Mouse (Mus musculus): ENCODE results near the gene Hoxd4. TPM values are rescaled to one million over a fixed set of nuclear protein-coding genes. Genes with fewer than 3 reads are reported as not detected.

Hoxd4 gene
- polyA plus RNA-seq, 1 experiment from 2014 or later = not detected

DNA sequence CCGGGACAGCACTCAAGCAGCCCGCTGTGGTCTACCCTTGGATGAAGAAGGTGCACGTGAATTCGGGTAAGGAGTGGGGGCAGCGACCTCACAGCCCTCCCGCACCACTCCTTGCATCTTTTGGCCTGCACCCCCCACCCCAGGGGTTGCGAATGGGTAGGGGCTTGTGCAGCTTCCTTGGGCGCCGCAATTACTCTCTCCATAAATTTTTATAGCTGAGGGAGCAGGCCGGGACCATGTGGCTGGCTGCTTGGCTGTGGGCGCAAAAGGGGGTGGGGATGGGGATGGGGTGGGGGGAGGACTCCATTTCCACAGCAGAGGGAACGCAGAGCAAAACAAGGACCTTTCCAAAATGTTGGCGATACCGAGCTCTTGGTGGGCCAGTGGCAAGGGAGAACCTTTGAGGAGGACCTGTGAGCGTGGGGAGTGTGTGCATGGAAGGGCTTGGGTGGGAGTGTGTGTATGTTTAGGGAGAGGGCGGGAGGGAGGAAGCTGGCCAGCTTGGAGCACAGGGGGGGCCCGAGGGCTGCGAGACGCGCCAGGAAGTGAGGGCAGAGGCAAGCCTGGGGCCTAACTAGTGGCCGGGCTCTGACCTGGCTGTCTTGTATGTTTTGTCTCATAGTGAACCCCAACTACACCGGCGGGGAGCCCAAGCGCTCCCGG, 16.0 kb downstream of the Hoxd4 start:
- under 1% methylated on average over 24 of the region's 25 CpGs for WGBS
- peak overlapping the region; percentile 54 for H3K4me2 ChIP-seq
- H3K4me1 ChIP-seq = peaks cover 8% of the 10 kb centered on the region
- H3K36me3 ChIP-seq = no peaks in the 10 kb centered on the region
- H3K4me3 ChIP-seq = peak overlapping the region; percentile 33
- no peaks in the 10 kb centered on the region for H3K9me3 ChIP-seq
- peaks cover 98% of the 10 kb centered on the region for H3K27me3 ChIP-seq
- no peak overlapping the region for H3K27ac ChIP-seq
- H3K9ac ChIP-seq = no peak overlapping the region
- no peak for ATAC-seq (ENCODE audit: insufficient number of reproducible peaks, insufficient read depth, low FRiP score, low TSS enrichment, low read depth)

GRCm38 (mm10) chr2:74728303-74728680, 16.6 kb downstream of the Hoxd4 start:
- H3K9me3 ChIP-seq = no peaks in the 10 kb centered on the region
- H3K9ac ChIP-seq = no peak overlapping the region
- no peak overlapping the region for H3K27ac ChIP-seq
- no peak overlapping the region for H3K4me2 ChIP-seq
- peaks cover 98% of the 10 kb centered on the region for H3K27me3 ChIP-seq
- no peak overlapping the region for H3K4me3 ChIP-seq
- 0 out of 2 replicates have a peak, but pooled peaks have one; percentile 26 for ATAC-seq (ENCODE audit: insufficient number of reproducible peaks, insufficient read depth, low FRiP score, low TSS enrichment, low read depth)
- no peaks in the 10 kb centered on the region for H3K36me3 ChIP-seq
- 4% methylated on average over 13 of the region's 13 CpGs for WGBS
- H3K4me1 ChIP-seq = peaks cover 9% of the 10 kb centered on the region

DNA sequence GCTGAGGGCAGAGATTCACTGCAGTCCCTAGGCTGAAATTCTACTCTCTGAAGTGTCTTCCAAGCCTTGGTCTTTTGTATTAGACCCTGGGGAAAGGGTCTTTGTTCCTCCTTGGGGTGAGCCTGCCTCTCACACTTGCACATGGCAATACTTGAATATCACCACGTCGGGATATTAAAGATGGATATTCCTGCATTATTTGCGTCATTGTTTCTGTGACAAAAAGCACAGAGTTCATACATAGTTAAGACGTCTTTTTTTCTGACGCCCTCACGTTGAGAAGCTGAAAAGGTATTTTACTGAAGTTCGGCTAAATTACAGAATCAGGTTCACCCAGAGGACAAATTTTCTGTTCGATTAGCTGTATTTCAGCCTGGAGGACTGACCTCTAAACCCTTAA, 18.6 kb downstream of the Hoxd4 start:
- no peak for ATAC-seq (ENCODE audit: insufficient number of reproducible peaks, insufficient read depth, low FRiP score, low TSS enrichment, low read depth)

GRCm38 (mm10) chr2:74731055-74731454, 19.3 kb downstream of the Hoxd4 start:
- no peak overlapping the region for H3K4me3 ChIP-seq
- no peak overlapping the region for H3K27ac ChIP-seq
- H3K9ac ChIP-seq = no peak overlapping the region
- no peaks in the 10 kb centered on the region for H3K9me3 ChIP-seq
- no peaks in the 10 kb centered on the region for H3K36me3 ChIP-seq
- H3K4me2 ChIP-seq = no peak overlapping the region
- no peak for ATAC-seq (ENCODE audit: insufficient number of reproducible peaks, insufficient read depth, low FRiP score, low TSS enrichment, low read depth)
- H3K27me3 ChIP-seq = peaks cover 98% of the 10 kb centered on the region
- peaks cover 18% of the 10 kb centered on the region for H3K4me1 ChIP-seq

More for the DNA sequence above, 18.6 kb downstream of the Hoxd4 start:
- Histone ChIP-seq H3K9me3 (no peaks in the 10 kb centered on the region), H3K4me1 (peaks cover 11% of the 10 kb centered on the region), H3K27me3 (peaks cover 98% of the 10 kb centered on the region), H3K4me2 (no peak overlapping the region), H3K9ac (no peak overlapping the region), H3K36me3 (no peaks in the 10 kb centered on the region), H3K4me3 (no peak overlapping the region), H3K27ac (no peak overlapping the region)
- 7% methylated on average over 8 of the region's 8 CpGs for WGBS

GRCm38 (mm10) chr2:74731799-74732512, 20.2 kb downstream of the Hoxd4 start:
- Histone ChIP-seq H3K9ac (no peak overlapping the region), H3K9me3 (no peaks in the 10 kb centered on the region), H3K4me2 (no peak overlapping the region), H3K36me3 (no peaks in the 10 kb centered on the region), H3K27ac (no peak overlapping the region), H3K27me3 (peaks cover 98% of the 10 kb centered on the region), H3K4me3 (no peak overlapping the region), H3K4me1 (peaks cover 22% of the 10 kb centered on the region)
- 6% methylated on average over 9 of the region's 9 CpGs for WGBS
- no peak for ATAC-seq (ENCODE audit: insufficient number of reproducible peaks, insufficient read depth, low FRiP score, low TSS enrichment, low read depth)

DNA sequence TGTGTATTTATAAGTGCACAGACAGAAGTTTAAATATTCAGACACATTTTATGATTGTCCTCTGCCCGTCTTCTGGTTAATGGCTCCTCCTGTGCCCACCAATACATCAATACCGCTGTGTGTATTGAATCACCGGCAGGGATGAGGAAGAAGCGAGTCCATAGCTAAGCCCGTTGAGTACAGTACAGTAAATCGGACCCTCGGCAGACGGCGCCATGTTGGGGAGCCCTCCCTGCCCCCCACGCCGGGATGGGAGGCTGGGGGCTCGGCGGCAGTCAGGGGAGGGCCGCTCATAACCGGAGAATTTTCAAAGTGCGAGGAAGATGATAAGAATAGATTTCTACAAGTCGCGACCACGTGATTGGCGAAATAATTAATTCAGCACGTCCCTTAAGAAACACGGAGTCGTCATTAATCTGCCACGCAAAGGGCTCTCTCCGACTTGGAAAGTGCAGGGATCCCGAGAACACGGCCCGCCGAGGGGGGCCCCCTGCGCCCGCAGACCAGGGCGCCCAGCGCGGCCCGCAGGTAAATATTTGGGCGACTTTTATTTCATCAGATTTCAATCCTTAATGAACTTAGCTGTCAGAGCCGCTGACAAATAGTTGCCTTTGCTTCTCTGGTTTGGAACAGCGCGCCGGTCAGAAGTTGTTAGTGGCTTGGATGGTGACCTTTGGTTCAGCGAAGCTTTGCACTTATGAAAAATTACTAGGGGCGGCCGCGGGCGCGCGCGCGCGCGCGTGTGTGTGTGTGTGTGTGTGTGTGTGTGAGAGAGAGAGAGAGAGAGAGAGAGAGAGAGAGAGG, 21.0 kb downstream of the Hoxd4 start:
- 1% methylated on average over 50 of the region's 52 CpGs for WGBS
- ATAC-seq (ENCODE audit: insufficient number of reproducible peaks, insufficient read depth, low FRiP score, low TSS enrichment, low read depth) = no peak
- H3K27ac ChIP-seq = no peak overlapping the region
- H3K9ac ChIP-seq = no peak overlapping the region
- H3K9me3 ChIP-seq = no peaks in the 10 kb centered on the region
- H3K4me2 ChIP-seq = peak overlapping the region; percentile 22
- peaks cover 98% of the 10 kb centered on the region for H3K27me3 ChIP-seq
- peaks cover 17% of the 10 kb centered on the region for H3K4me1 ChIP-seq
- H3K4me3 ChIP-seq = 0 out of 2 replicates have a peak overlapping the region, but pooled peaks have one; percentile 10
- no peaks in the 10 kb centered on the region for H3K36me3 ChIP-seq

GRCm38 (mm10) chr2:74733317-74733661, 21.6 kb downstream of the Hoxd4 start:
- WGBS = under 1% methylated on average over 16 of the region's 16 CpGs
- Histone ChIP-seq H3K4me3 (no peak overlapping the region), H3K27me3 (peaks cover 98% of the 10 kb centered on the region), H3K4me1 (peaks cover 17% of the 10 kb centered on the region), H3K4me2 (no peak overlapping the region), H3K27ac (no peak overlapping the region), H3K9me3 (no peaks in the 10 kb centered on the region), H3K9ac (no peak overlapping the region), H3K36me3 (no peaks in the 10 kb centered on the region)
- ATAC-seq (ENCODE audit: insufficient number of reproducible peaks, insufficient read depth, low FRiP score, low TSS enrichment, low read depth) = no peak

DNA sequence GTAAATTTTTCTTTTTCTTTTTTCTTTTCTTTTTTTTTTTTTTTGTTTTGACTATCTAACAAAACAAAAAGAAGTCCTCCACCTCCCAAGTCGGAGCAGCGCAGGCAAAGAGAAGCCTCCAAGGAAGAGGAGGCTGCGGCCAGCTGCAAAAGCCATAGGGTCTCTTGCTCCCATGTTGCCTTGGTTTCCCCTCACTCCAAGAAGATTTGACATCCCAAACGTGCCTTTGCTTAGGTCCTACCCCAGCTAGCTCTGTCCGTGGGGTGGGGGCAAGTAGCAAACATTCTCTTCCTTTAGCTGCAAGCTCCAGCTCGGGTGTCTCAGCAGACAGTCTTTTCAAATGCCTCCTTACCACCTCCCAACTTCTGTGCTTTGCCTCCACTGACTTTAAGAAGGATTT, 22.0 kb downstream of the Hoxd4 start:
- H3K4me1 ChIP-seq = peaks cover 17% of the 10 kb centered on the region
- no peaks in the 10 kb centered on the region for H3K36me3 ChIP-seq
- no peak overlapping the region for H3K4me2 ChIP-seq
- ATAC-seq (ENCODE audit: insufficient number of reproducible peaks, insufficient read depth, low FRiP score, low TSS enrichment, low read depth) = no peak
- peaks cover 98% of the 10 kb centered on the region for H3K27me3 ChIP-seq
- WGBS = 2% methylated on average over 6 of the region's 6 CpGs
- no peak overlapping the region for H3K4me3 ChIP-seq
- no peak overlapping the region for H3K9ac ChIP-seq
- H3K27ac ChIP-seq = no peak overlapping the region
- no peaks in the 10 kb centered on the region for H3K9me3 ChIP-seq

DNA sequence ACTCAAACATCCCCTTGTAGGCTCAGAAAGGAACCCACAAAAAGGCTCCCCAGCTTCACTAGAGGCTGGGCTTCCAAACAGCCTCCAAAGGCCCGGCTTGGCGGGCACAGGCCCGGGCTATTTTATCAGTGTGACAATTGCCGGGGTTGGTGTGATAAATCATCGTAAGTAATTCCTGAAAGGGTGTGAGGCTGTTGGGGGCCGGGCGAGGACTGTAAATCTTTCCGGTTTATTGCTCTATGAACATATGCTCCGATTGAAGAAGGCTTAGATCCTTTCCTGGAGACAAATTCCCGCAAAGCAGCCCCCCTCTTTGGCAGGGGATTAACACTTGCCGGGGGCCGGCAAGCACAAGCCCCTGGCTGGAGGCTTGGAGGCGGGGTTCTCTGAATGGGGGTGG, 22.7 kb downstream of the Hoxd4 start:
- Histone ChIP-seq H3K4me1 (peaks cover 17% of the 10 kb centered on the region), H3K27me3 (peaks cover 98% of the 10 kb centered on the region), H3K27ac (no peak overlapping the region), H3K9me3 (no peaks in the 10 kb centered on the region), H3K4me3 (no peak overlapping the region), H3K4me2 (no peak overlapping the region), H3K36me3 (no peaks in the 10 kb centered on the region), H3K9ac (no peak overlapping the region)
- WGBS = 2% methylated on average over 13 of the region's 13 CpGs
- no peak for ATAC-seq (ENCODE audit: insufficient number of reproducible peaks, insufficient read depth, low FRiP score, low TSS enrichment, low read depth)

DNA sequence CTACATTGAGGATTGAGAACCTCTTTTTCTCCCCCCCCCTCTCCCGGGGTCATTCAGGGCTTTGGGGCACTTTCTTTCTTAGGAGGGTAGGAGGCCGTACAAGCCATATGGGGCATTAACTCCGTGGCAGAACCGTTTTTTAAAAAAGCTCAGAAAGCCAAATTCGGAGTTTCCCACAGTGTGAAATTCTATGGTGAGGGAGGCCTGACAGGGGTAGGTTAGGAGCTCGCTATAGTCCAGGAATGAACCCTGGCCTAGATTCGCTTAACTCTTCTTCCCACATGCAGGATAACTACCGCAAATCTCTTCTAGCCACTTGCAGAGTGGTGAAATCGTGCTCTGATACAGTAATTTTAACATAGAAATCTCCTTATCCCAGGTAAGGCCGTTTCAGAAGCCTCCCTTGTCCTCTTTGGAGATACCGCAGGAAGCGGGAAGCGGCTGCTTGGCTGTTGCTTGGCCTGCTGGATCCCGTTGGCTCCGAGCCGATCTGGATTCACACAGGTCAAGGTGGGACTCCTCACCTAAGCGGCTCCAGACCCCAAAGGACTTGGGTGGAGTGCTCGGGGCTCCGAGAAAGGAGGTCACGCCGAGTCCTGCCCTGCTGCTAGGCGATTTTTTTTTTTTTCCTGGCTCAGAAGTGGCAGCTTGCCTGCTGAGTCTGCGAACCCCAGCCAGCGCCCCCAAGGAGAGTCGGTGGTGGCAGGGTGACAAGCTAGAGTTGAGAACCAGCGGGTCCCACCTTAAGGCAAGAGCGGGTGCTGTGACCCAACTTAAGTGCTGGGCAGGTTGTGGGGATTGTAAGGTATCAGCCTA, 23.5 kb downstream of the Hoxd4 start:
- no peak for ATAC-seq (ENCODE audit: insufficient number of reproducible peaks, insufficient read depth, low FRiP score, low TSS enrichment, low read depth)

More for the DNA sequence above, 23.5 kb downstream of the Hoxd4 start:
- Histone ChIP-seq H3K36me3 (no peaks in the 10 kb centered on the region), H3K9me3 (no peaks in the 10 kb centered on the region), H3K27ac (no peak overlapping the region), H3K9ac (no peak overlapping the region), H3K4me1 (peaks cover 17% of the 10 kb centered on the region), H3K4me2 (peak overlapping the region; percentile 46; the same call in 1 of the 2 replicates), H3K4me3 (no peak overlapping the region), H3K27me3 (peaks cover 100% of the 10 kb centered on the region)
- WGBS = 3% methylated on average over 27 of the region's 27 CpGs
